Mouse (Mus musculus) liver, embryonic 14.5 days (tissue): ENCODE results near the gene Cpsf4.

ENCODE experiments used
- CTCF ChIP-seq: IDR thresholded peaks from 2 replicates; pipeline ENCODE4 v1.5.1; 2016; ENCODE audit warnings: antibody characterized with exemption, low read depth, control low read depth
- EP300 ChIP-seq: IDR thresholded peaks from 2 replicates; pipeline ENCODE4 v1.6.1; 2016; ENCODE audit warnings: antibody characterized with exemption, low read depth

DNA sequence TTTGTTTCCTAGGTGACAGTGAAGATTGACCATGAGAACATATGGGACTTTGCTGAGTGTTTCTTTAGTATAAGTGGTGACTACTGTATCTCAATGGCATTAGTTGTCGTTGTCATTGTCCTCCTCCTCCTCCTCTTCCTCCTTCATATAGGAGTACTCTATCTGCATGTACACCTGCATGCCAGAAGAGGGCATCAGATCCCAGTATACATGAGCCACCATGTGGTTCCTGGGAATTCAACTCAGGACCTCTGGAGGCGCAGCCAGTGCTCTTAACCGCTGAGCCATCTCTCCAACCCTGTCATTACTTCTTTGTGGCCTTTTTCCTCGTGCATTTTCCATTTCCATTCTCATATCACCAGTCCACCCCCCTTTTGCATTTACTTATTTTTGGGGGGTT, 47.7 kb downstream of the Cpsf4 start:
- TF ChIP-seq CTCF = peak; percentile 62
- TF ChIP-seq EP300 = no peak
